Mouse (Mus musculus) lung, embryonic 14.5 days (tissue): ENCODE data around the gene Col15a1. TPM values are rescaled to one million over a fixed set of nuclear protein-coding genes. Genes with fewer than 3 reads are reported as not detected.

Source experiments
- ATAC-seq: fragments of 200-750 bp; cut with Nextera tagmentation; 2 replicates; pipeline ENCODE4 v1.8.0; 2017; ENCODE audit warnings: mild to moderate bottlenecking, moderate TSS enrichment, moderate library complexity; ENCODE audit not compliant: insufficient read depth
- DNase-seq: peaks from one replicate; pipeline ENCODE4 v3.0.0-alpha.2; 2015
- H3K27ac ChIP-seq: fragments of 300-500 bp; sonication (generic); 2 replicates; pipeline ENCODE4 v1.5.1; 2014; ENCODE audit warnings: low read depth, mild to moderate bottlenecking, moderate library complexity
- H3K27me3 ChIP-seq: fragments of 300-500 bp; sonication (generic); 2 replicates; pipeline ENCODE4 v1.6.1; 2014; ENCODE audit warnings: low read length, control low read depth; ENCODE audit not compliant: insufficient read depth
- H3K36me3 ChIP-seq: fragments of 300-500 bp; sonication (generic); 2 replicates; pipeline ENCODE4 v1.6.1; 2014; ENCODE audit warnings: control low read depth; ENCODE audit not compliant: insufficient read depth
- H3K4me1 ChIP-seq: fragments of 300-500 bp; sonication (generic); 2 replicates; pipeline ENCODE4 v1.6.1; 2014; ENCODE audit warnings: antibody characterized with exemption, control low read depth; ENCODE audit not compliant: insufficient read depth
- H3K4me2 ChIP-seq: fragments of 300-500 bp; sonication (generic); 2 replicates; pipeline ENCODE4 v1.6.1; 2014; ENCODE audit warnings: mild to moderate bottlenecking
- H3K4me3 ChIP-seq: fragments of 300-500 bp; sonication (generic); 2 replicates; pipeline ENCODE4 v1.5.1; 2014; ENCODE audit warnings: low read depth, low read length
- H3K9ac ChIP-seq: fragments of 300-500 bp; sonication (generic); 2 replicates; pipeline ENCODE4 v1.6.1; 2014
- H3K9me3 ChIP-seq: fragments of 300-500 bp; sonication (generic); 2 replicates; pipeline ENCODE4 v1.6.1; 2016; ENCODE audit warnings: low read depth, low read length, control low read depth
- CTCF ChIP-seq: IDR thresholded peaks from 2 replicates; pipeline ENCODE4 v1.5.1; 2016; ENCODE audit warnings: antibody characterized with exemption, low read depth
- WGBS: fragments of 180-500 bp; shearing (Covaris S2); extraction: QIAGEN DNeasy Blood & Tissue Kit; methylation state at CpG from one replicate; pipeline ENCODE4 v1.1.7; 2014; 5-methylcytosine and 5-hydroxymethylcytosine counted together
- polyA plus RNA-seq: library from polyadenylated mRNA; unstranded; fragments of >200 nt; fragmentation: Nextera tagmentation; extraction: Ambion mirVana; gene quantifications from 2 replicates; pipeline ENCODE4 v1.2.1, GENCODE M21; 2014

Gene Col15a1
- polyA plus RNA-seq, 1 experiment from 2014 or later, result 22.1 TPM

DNA sequence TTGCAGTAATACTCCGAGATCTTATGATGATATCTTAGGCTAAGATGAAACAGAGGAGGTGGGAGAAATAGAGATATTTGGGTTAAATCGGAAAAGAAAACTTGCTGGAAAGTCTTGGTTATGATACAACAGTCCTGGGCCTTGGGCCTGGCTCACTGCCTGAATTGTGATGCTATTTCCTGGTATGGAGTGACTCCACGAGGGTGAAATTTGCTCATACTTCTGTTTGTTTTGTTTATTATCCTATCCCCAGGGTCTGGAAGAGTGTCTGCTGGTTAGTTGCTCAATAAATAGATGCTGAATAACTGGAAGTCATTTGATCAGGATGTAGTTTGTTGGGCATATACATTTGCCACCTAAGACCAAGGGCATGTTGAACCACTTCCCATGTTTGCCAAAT lies 119.8 kb downstream of the Col15a1 start:
- H3K4me3 ChIP-seq, result no peak overlapping the region
- 63% methylated on average over 3 of the region's 3 CpGs for WGBS
- H3K9me3 ChIP-seq, result no peaks in the 10 kb centered on the region
- ATAC-seq (no peak), DNase-seq (no peak)
- no peak overlapping the region for H3K4me2 ChIP-seq
- no peaks in the 10 kb centered on the region for H3K27me3 ChIP-seq
- no peak overlapping the region for H3K9ac ChIP-seq
- H3K4me1 ChIP-seq, result no peaks in the 10 kb centered on the region
- no peak overlapping the region for H3K27ac ChIP-seq
- no peaks in the 10 kb centered on the region for H3K36me3 ChIP-seq
- TF ChIP-seq CTCF, result no peak

DNA sequence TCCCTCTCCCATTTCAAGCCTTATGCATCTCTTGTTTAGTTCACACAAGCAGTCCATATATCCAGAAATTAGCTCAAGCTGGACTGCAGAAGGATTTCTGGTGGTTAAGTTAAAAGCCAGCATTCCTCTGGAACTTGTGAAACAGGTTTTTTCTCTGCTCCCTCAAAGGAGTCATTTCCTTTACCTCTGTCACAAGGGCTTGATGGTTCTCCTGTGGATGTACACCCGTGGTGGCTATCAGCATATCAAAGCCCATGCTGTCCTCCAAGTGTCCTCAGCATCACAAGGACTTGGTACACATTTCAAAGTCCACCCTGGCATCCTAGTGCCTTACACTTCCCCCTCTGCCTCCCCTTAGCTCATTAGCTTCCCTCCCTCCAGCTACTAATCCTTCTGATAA lies 121.3 kb downstream of the Col15a1 start:
- Histone ChIP-seq H3K27ac (no peak overlapping the region), H3K27me3 (no peaks in the 10 kb centered on the region), H3K9ac (no peak overlapping the region), H3K4me3 (no peak overlapping the region), H3K4me2 (no peak overlapping the region), H3K9me3 (no peaks in the 10 kb centered on the region), H3K4me1 (no peaks in the 10 kb centered on the region), H3K36me3 (no peaks in the 10 kb centered on the region)
- ATAC-seq, result peak; percentile 68
- DNase-seq, result peak; percentile 67
- no peak for TF ChIP-seq CTCF
- 0% methylated on average over 1 of the region's 1 CpGs for WGBS

DNA sequence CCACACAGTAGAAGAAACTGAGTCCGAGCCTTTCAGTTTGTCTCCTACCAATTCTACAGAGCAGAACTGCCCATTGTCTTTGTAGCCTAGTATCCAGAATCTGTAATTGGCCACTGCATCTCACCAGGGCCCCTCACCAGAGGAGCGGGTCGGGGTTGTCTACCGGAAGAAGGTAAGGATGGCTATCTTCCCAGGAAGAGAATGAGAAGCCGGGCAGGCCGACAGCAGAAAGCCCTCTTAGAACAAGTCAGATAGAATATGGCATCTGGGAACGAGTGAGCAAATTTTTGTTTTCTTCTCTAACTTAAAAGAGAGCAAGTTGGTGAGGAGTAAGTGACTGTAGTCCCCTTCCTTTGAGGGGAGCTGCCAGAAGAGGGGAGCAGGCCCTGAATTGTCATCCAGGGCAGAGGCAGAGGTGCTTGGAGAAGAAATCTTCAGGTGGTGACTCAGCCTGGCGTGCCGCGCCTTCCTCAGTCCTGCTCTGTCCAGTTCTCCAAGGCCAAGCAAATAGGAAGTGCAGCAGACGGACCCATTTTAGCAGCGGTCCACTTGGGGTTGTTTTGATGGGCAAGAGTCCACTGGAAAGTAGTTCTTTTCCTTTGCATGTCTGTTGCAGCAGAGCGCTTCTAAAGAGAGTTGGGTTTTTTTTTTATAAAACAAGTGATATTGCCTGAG lies 122.6 kb downstream of the Col15a1 start:
- Histone ChIP-seq H3K4me3 (no peak overlapping the region), H3K36me3 (no peaks in the 10 kb centered on the region), H3K9me3 (no peaks in the 10 kb centered on the region), H3K9ac (no peak overlapping the region), H3K27me3 (no peaks in the 10 kb centered on the region), H3K4me2 (no peak overlapping the region), H3K4me1 (no peaks in the 10 kb centered on the region), H3K27ac (no peak overlapping the region)
- no peak for ATAC-seq
- no peak for DNase-seq
- WGBS, result 88% methylated on average over 13 of the region's 13 CpGs
- TF ChIP-seq CTCF, result no peak

DNA sequence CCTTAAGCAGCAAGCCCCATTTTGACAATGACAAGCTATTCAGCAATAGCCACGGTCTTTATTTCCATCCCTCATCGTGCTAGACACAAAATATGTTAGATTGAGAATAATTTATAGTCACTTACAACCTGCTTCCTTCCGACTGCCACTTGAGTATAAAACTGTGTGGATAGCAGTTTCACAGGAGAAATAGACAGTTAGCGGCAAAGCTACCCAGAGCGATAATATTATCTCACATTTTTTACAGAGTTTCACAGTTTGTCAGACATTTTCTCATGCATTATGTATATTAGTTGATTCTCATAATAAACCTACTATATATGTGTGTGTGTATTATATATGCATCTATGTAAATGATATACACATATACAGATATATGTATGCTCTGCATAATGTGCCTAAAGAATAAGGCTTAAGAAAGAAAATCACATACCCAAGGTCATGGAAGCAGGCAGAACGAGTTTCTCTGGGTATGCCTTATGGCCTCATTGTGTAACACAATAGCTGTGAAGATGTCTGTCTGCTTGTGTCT lies 124.9 kb downstream of the Col15a1 start:
- Histone ChIP-seq H3K27ac (no peak overlapping the region), H3K9ac (no peak overlapping the region), H3K4me3 (no peak overlapping the region), H3K9me3 (no peaks in the 10 kb centered on the region), H3K4me2 (no peak overlapping the region), H3K36me3 (no peaks in the 10 kb centered on the region), H3K4me1 (no peaks in the 10 kb centered on the region), H3K27me3 (no peaks in the 10 kb centered on the region)
- 87% methylated on average over 6 of the region's 6 CpGs for WGBS
- TF ChIP-seq CTCF, result no peak
- DNase-seq (no peak), ATAC-seq (no peak)

DNA sequence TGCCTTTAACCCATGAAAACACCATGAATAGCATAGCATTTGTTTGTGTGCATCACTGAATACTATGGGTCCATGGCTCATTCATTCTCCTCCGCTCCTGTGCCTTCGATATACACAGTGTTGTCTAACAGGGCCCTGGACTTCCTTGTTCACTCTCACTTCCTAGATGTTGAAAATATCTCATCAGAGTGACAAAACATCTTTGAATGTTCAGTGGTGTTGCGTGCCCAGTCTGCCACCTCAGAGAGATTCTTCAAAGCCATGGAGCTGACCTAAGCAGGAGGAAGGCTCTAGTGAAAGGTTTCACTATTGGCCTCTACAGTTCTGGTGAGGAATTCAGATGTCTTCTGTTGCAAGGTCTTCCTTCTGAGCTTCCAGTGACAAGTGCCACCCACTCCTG lies 125.6 kb downstream of the Col15a1 start:
- Histone ChIP-seq H3K9me3 (no peaks in the 10 kb centered on the region), H3K4me3 (no peak overlapping the region), H3K4me1 (no peaks in the 10 kb centered on the region), H3K36me3 (no peaks in the 10 kb centered on the region), H3K27me3 (no peaks in the 10 kb centered on the region; the same call in 1 of the 2 replicates), H3K4me2 (no peak overlapping the region), H3K9ac (no peak overlapping the region), H3K27ac (no peak overlapping the region)
- no peak for TF ChIP-seq CTCF
- 87% methylated on average over 3 of the region's 3 CpGs for WGBS
- DNase-seq (no peak), ATAC-seq (no peak)

DNA sequence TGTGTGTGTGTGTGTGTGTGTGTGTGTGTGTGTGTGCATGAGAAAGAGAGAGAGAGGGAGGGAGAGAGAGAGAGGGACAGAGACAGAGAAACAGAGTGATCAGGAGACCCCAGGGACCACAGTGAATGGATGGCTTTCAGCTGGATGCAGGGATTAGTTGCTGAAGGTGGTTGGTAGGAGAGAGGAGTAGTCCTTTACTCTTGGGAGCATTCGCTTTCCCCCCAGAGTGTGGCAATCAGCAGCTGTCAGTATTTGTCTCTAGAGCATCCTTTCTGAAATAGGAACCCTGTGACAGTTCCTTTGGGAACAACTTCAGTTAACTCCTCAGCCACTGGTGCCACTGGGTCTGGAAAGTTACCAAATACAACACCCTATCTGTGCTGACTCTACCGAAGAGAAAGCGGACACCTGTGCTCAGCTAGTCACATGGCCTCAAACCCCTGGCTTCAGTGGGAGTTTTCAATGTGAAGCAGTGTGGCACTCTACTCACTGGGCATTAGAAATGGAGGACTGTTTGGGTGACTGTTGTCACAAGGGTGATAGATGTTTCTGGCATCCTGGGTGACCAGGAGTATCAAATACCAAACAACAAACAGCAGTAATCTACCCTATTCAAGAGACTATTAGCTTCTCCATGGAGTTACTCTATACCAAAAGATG lies 129.1 kb downstream of the Col15a1 start:
- ATAC-seq (no peak), DNase-seq (no peak)
- H3K4me2 ChIP-seq, result no peak overlapping the region
- H3K4me3 ChIP-seq, result no peak overlapping the region
- H3K27ac ChIP-seq, result no peak overlapping the region
- H3K4me1 ChIP-seq, result no peaks in the 10 kb centered on the region
- WGBS, result 61% methylated on average over 3 of the region's 3 CpGs
- no peaks in the 10 kb centered on the region for H3K9me3 ChIP-seq
- no peaks in the 10 kb centered on the region; the same call in 1 of the 2 replicates for H3K27me3 ChIP-seq
- H3K36me3 ChIP-seq, result no peaks in the 10 kb centered on the region
- TF ChIP-seq CTCF, result no peak
- no peak overlapping the region for H3K9ac ChIP-seq

DNA sequence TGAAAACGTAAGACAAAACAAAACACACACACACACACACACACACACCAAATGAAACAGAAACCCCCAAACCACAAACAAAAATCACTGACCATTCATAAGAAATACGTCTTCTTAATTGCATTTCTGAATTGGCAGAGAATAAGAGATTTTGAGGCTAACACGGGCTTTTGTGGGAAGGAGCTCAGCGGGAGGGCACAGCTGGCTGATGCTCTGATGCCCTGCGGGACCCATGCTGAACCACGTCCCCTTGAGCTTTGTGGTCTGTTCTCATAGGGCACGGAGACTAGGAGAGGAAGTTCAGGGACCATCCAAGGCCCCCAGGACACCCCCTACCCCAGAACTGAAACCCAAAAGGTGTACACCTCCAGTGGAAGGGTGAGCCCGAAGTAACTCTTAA lies 134.7 kb downstream of the Col15a1 start:
- H3K36me3 ChIP-seq, result no peaks in the 10 kb centered on the region
- ATAC-seq (no peak), DNase-seq (no peak)
- H3K27ac ChIP-seq, result no peak overlapping the region
- H3K4me1 ChIP-seq, result 0 out of 2 replicates have a peak, but pooled peaks cover 5% of the 10 kb centered on the region
- H3K9me3 ChIP-seq, result no peaks in the 10 kb centered on the region
- 46% methylated on average over 8 of the region's 8 CpGs for WGBS
- H3K9ac ChIP-seq, result no peak overlapping the region
- H3K4me2 ChIP-seq, result no peak overlapping the region
- H3K4me3 ChIP-seq, result no peak overlapping the region
- no peak for TF ChIP-seq CTCF
- no peaks in the 10 kb centered on the region; the same call in 1 of the 2 replicates for H3K27me3 ChIP-seq
